Mouse (Mus musculus): ENCODE measurements around the gene Atf3. TPM values are rescaled to one million over a fixed set of nuclear protein-coding genes. Genes with fewer than 3 reads are reported as not detected.
"Not testable (repeated sequence)": the region's sequence is repeated elsewhere in the genome, so short reads cannot be mapped to it uniquely, and the experiment has no call there.

The Atf3 gene
- total RNA-seq, 1 experiment from 2014 or later: 4.8 TPM

DNA sequence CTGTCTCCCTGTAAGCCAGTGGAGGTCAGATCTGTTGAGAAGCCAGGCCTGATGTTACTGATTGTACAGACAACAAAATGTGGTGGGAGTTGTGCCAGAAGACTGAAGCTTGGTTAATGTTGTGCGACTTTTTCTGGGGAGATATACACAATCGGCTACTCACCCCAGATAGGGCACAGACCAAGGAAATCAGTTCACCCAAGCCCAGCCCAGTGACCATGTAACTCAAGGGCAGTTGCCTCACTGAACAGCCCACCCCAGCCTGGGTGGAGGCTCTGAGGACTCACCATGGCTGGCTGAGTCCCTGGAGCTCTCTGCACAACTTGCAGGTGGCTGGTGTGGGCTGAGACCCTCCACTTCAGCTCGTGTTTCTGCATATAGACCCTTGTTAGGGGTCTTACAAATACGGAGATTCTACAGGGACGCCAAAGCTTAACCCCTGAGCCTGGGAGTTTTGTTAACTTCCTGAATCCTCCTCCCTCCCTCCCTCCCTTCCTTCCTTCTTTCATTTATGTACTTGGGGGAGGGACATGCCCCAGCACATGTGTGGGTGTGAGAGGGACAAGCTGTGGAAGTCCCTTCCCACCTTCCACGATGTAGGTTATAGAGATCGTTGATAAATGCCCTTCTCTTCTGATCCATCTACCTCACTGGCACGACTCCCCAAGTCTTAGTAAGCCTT is 66.8 kb downstream of the Atf3 start:
- no peak for DNase-seq

DNA sequence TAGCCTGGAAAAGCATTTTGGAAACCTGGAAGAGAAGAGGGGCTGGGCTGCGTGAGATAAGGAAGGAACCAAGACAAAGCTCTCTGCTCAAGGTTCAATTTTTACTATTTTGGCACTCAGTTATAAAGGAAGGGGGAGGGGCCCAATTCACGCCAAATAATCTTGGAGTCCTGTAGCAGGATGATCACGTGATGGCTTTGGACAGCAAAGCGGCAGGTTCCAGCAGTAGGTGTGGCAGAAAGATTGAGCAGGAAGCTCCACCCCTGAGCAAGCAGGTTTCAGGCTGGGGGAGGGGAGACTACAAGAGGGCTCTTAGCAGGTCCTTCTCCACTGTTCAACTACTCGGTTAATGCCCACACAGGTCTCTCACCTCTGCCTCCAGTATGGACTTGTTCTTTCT is 68.3 kb downstream of the Atf3 start:
- DNase-seq: not testable (repeated sequence)

GRCm38 (mm10) chr1:191140983-191141382 is 76.9 kb downstream of the Atf3 start:
- DNase-seq: no peak

GRCm38 (mm10) chr1:191138874-191139495 is 78.9 kb downstream of the Atf3 start:
- DNase-seq: no peak

GRCm38 (mm10) chr1:191138436-191138835 is 79.4 kb downstream of the Atf3 start:
- no peak for DNase-seq

DNA sequence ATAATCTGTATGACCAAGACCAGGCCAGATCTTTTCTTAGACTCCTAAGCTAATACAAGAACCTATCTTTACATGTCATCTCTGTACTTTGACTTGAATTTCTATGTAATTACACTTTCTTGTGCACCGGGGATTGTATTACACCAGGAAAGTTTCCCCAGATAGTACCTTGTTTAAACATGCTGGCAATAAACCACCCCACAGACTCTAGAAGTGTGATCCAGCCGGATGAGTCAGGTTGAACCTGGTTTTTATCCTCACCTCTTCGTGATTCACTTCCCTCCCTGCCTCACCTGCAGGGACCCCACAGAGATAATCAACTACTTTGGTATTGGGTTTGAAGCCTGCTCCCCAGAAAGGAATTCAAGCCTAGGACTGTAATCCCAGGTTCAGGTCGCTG is 82.4 kb downstream of the Atf3 start:
- DNase-seq: no peak

GRCm38 (mm10) chr1:191132934-191133333 is 84.9 kb downstream of the Atf3 start:
- DNase-seq: no peak

GRCm38 (mm10) chr1:191132240-191132639 is 85.6 kb downstream of the Atf3 start:
- DNase-seq: no peak

DNA sequence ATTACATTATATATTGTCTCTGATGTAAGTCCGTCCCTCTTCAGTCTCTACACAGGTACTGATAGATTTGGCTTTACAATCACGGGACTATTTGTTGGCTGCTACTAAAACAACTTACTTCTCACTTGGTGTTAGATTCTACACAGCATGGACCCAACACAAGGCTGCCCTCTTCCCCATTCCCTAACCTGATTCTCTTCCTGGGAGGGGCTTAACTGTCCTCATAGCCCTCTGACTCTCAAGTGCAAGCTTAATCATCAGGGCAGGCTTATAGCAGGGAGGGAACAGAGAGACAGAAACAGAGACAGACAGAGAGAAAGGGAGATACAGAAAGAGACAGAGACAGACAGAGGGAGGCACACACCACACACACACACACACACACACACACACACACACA is 86.1 kb downstream of the Atf3 start:
- DNase-seq: no peak

GRCm38 (mm10) chr1:191125811-191126638 is 91.8 kb downstream of the Atf3 start:
- peak; percentile 80 for DNase-seq

DNA sequence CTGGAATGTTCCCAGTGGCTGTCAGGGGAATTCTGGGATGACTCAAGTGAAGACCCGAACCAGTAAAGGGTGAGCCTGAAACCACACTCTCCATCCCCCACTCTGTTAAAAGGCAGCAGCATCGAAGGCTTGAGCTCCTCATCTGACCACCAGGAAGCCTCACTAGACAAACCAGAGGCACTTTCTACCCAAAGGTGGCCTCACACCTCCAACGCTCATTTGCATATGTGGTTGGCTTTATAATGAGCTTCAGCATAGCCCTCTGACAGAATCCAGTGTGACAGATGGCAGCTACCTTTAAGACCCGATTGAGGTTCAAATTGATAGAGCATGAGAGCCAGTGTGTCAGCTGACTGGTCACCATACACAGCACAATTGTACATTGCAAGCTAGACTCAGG is 93.6 kb downstream of the Atf3 start:
- no peak for DNase-seq

DNA sequence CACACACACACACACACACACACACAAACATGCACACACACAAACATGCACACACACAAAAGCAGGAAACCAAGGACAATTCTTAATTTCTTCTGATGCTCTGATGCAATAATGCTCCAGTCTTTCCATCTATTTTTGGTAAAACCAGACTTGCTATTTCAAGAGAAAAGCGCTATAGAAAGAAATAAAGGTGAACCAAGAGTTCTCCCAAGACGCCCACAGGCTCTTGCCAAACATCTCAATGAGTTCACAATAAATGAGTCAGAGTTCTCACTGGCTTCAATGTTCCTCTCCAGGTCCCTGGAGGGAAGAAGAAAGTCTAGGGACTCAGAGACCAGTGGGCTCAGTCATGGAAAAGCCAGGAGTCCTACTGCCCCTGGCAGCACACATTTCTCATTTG is 94.1 kb downstream of the Atf3 start:
- no peak for DNase-seq

DNA sequence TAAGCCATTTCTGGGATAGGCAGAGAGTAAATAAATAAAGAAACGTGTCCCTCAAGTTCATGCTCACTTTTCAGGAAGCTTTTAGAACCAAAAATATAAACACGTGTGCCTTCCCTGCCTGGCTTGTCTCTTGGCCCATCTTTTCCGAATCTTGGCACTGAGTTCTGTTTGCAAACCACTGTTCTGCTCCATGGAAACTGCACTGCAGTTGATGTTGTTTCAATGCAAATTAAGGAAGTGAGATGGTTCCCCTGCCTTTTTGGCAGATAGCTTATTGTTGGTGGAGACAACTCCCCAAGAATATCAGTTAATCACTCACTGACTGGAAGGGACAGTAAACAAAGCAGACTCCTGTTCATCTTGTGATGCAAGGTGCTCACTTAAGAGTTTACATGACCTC is 95.1 kb downstream of the Atf3 start:
- no peak for DNase-seq

Other genes with a start within 250 kb of the Atf3 start
- 0.48 and 1.2 TPM in 2 replicates for gene Vash2, start 238.7 kb downstream of the Atf3 start, total RNA-seq (2021)
- 15.0 and 23.8 TPM in 2 replicates for gene Flvcr1, start 191.9 kb downstream of the Atf3 start, total RNA-seq (2021)
- not detected in 2 replicates for gene Spata45, start 181.4 kb downstream of the Atf3 start, total RNA-seq (2021)
- 17.5 and 21.8 TPM in 2 replicates for gene Tatdn3, start 155.1 kb downstream of the Atf3 start, total RNA-seq (2021)
- gene Nsl1, start 155.0 kb downstream of the Atf3 start, total RNA-seq (2021): 2.2 and 3.4 TPM in 2 replicates
- gene Batf3, start 120.2 kb downstream of the Atf3 start, total RNA-seq (2021): 2.0 and 5.2 TPM in 2 replicates
- not detected in 2 replicates for gene Fam71a, start 53.2 kb downstream of the Atf3 start, total RNA-seq (2021)
- 89.6 and 91.5 TPM in 2 replicates for gene Nenf, start 100.2 kb upstream of the Atf3 start, total RNA-seq (2021)
- gene Tmem206, start 107.9 kb upstream of the Atf3 start, total RNA-seq (2021): 6.2 and 6.8 TPM in 2 replicates
- gene Ppp2r5a, start 185.2 kb upstream of the Atf3 start, total RNA-seq (2021): 193 and 243 TPM in 2 replicates

Data from adrenal gland, postnatal 14 days (tissue).